8 mouse cellular contexts compared by ENCODE assay signal in genomic region chr12:110888106-110888505, GRCm38 (mm10). TPM values are rescaled to one million over a fixed set of nuclear protein-coding genes. Genes with fewer than 3 reads are reported as not detected.
A peak's percentile ranks its signal among the peaks of the same experiment; 100 is the strongest.
DNase-seq lines count a peak whose midpoint lies in the region; ATAC-seq and TF ChIP-seq lines count a peak whose summit lies in the region.

No protein-coding gene starts in this region.

- H3K4me3 ChIP-seq in lung, embryonic 16.5 days (ENCODE audit: low read length) = peak overlapping the region; percentile 78
- peak overlapping the region; percentile 85 for H3K4me3 ChIP-seq in embryonic facial prominence, embryonic 15.5 days (replicated peaks)
- H3K4me3 ChIP-seq in limb, embryonic 12.5 days (replicated peaks) = peak overlapping the region; percentile 88
- peak overlapping the region; percentile 94 for H3K4me3 ChIP-seq in small intestine, adult 2 months (ENCODE audit: low read depth, low read length)

- peaks cover 5% of the 10 kb centered on the region; the same call in 1 of the 2 replicates for H3K36me3 ChIP-seq in lung, embryonic 16.5 days (ENCODE audit: control insufficient read depth, insufficient read depth, low read length)
- peaks cover 2% of the 10 kb centered on the region for H3K36me3 ChIP-seq in embryonic facial prominence, embryonic 15.5 days
- peaks cover 12% of the 10 kb centered on the region for H3K36me3 ChIP-seq in limb, embryonic 12.5 days
- H3K36me3 ChIP-seq in small intestine, adult 2 months (ENCODE audit: control insufficient read depth, insufficient read depth, low read length) = no peaks in the 10 kb centered on the region

- H3K4me1 ChIP-seq in lung, embryonic 16.5 days (replicated peaks; ENCODE audit: control insufficient read depth, insufficient read depth, low read length) = peaks cover 15% of the 10 kb centered on the region
- H3K4me1 ChIP-seq in embryonic facial prominence, embryonic 15.5 days = peaks cover 17% of the 10 kb centered on the region
- H3K4me1 ChIP-seq in limb, embryonic 12.5 days (replicated peaks) = peaks cover 15% of the 10 kb centered on the region
- H3K4me1 ChIP-seq in small intestine, adult 2 months (ENCODE audit: control insufficient read depth, insufficient read depth, insufficient read length, low read length) = peaks cover 4% of the 10 kb centered on the region; the same call in 1 of the 2 replicates

- H3K9ac ChIP-seq in lung, embryonic 16.5 days (ENCODE audit: low read length) = peak overlapping the region; percentile 76
- H3K9ac ChIP-seq in embryonic facial prominence, embryonic 15.5 days = peak overlapping the region; percentile 71
- H3K9ac ChIP-seq in limb, embryonic 12.5 days (replicated peaks) = peak overlapping the region; percentile 85

- DNase-seq in lung, postnatal 36 days = no peak
- DNase-seq in layer of hippocampus, postnatal 36 days = no peak
- no peak for DNase-seq in spleen, postnatal 10 days (ENCODE audit: low spot score in 2 of 2)
- no peak for DNase-seq in layer of hippocampus, adult 8-10 months (ENCODE audit: low spot score in 2 of 2)

- H3K27me3 ChIP-seq in lung, embryonic 16.5 days (ENCODE audit: control insufficient read depth, insufficient read depth, low read depth, low read length) = no peaks in the 10 kb centered on the region
- H3K27me3 ChIP-seq in embryonic facial prominence, embryonic 15.5 days = no peaks in the 10 kb centered on the region
- no peaks in the 10 kb centered on the region for H3K27me3 ChIP-seq in limb, embryonic 12.5 days
- H3K27me3 ChIP-seq in small intestine, adult 2 months (ENCODE audit: control insufficient read depth, insufficient read depth, low read length) = no peaks in the 10 kb centered on the region

- TF ChIP-seq POLR2A in small intestine, adult 2 months (IDR thresholded peaks at IDR 0.05; ENCODE audit: low read depth, low read length) = no peak

- ATAC-seq in lung, embryonic 16.5 days (ENCODE audit: low read depth) = no peak
- no peak for ATAC-seq in embryonic facial prominence, embryonic 15.5 days (ENCODE audit: insufficient number of reproducible peaks, low FRiP score, low TSS enrichment, low read depth)
- ATAC-seq in limb, embryonic 12.5 days (ENCODE audit: insufficient number of reproducible peaks, insufficient read depth, low FRiP score, low TSS enrichment, low read depth) = no peak

- WGBS in lung, embryonic 16.5 days = 33% methylated on average over 12 of the region's 12 CpGs
- 38% methylated on average over 12 of the region's 12 CpGs for WGBS in embryonic facial prominence, embryonic 15.5 days
- 53% methylated on average over 12 of the region's 12 CpGs for WGBS in limb, embryonic 12.5 days
- WGBS in small intestine, adult 2 months = 27% methylated on average over 12 of the region's 12 CpGs

- no peak for TF ChIP-seq CTCF in small intestine, adult 2 months (IDR thresholded peaks at IDR 0.05; ENCODE audit: extremely low read depth, insufficient read length, insufficient replicate concordance, low read depth, low read length)

- H3K4me2 ChIP-seq in lung, embryonic 16.5 days (ENCODE audit: low read depth, low read length) = peak overlapping the region; percentile 88
- peak overlapping the region; percentile 92 for H3K4me2 ChIP-seq in embryonic facial prominence, embryonic 15.5 days (replicated peaks)
- H3K4me2 ChIP-seq in limb, embryonic 12.5 days = peak overlapping the region; percentile 93

- H3K27ac ChIP-seq in lung, embryonic 16.5 days (ENCODE audit: low read length) = no peak overlapping the region
- H3K27ac ChIP-seq in embryonic facial prominence, embryonic 15.5 days (replicated peaks) = no peak overlapping the region
- no peak overlapping the region for H3K27ac ChIP-seq in limb, embryonic 12.5 days
- H3K27ac ChIP-seq in small intestine, adult 2 months (ENCODE audit: insufficient read depth, low read depth, low read length) = no peak overlapping the region

- H3K9me3 ChIP-seq in lung, embryonic 16.5 days (ENCODE audit: control insufficient read depth, low read length) = no peaks in the 10 kb centered on the region
- H3K9me3 ChIP-seq in embryonic facial prominence, embryonic 15.5 days (replicated peaks) = no peaks in the 10 kb centered on the region
- H3K9me3 ChIP-seq in limb, embryonic 12.5 days = no peaks in the 10 kb centered on the region

RNA-seq across cellular contexts. Expression of gene Cinp, which starts 0.8 kb away (rescaled TPM):
- 72.2 and 75.3 TPM in 2 replicates for polyA plus RNA-seq in lung, embryonic 16.5 days (2015; fragmentation: Nextera tagmentation; extraction: Ambion mirVana)
- 68.4 and 72.8 TPM in 2 replicates for polyA plus RNA-seq in embryonic facial prominence, embryonic 15.5 days (2015; fragmentation: Nextera tagmentation; extraction: Ambion mirVana)
- polyA plus RNA-seq in limb, embryonic 12.5 days (2016; fragmentation: Nextera tagmentation; extraction: Ambion mirVana) = 62.8 and 73.1 TPM in 2 replicates
- 19.4 and 20.4 TPM in 2 replicates for polyA plus RNA-seq in small intestine, adult 2 months (2012; rRNA removed)
- total RNA-seq in layer of hippocampus, postnatal 36 days (2021) = 10 to 100 TPM; 58.5 to 68.2 TPM
- total RNA-seq in layer of hippocampus, adult 8-10 months (2022) = 10 to 100 TPM; 47.1 to 66.8 (median 55.9) TPM

RNA-seq across cellular contexts. Expression of gene Tecpr2, which starts 1.0 kb away (rescaled TPM):
- polyA plus RNA-seq in lung, embryonic 16.5 days (2015; fragmentation: Nextera tagmentation; extraction: Ambion mirVana) = 3.7 and 3.9 TPM in 2 replicates
- polyA plus RNA-seq in embryonic facial prominence, embryonic 15.5 days (2015; fragmentation: Nextera tagmentation; extraction: Ambion mirVana) = 4.2 and 5.2 TPM in 2 replicates
- polyA plus RNA-seq in limb, embryonic 12.5 days (2016; fragmentation: Nextera tagmentation; extraction: Ambion mirVana) = 5.2 and 6.1 TPM in 2 replicates
- polyA plus RNA-seq in small intestine, adult 2 months (2012; rRNA removed) = 2.2 and 2.5 TPM in 2 replicates
- total RNA-seq in layer of hippocampus, postnatal 36 days (2021) = 10 to 100 TPM; 41.6 to 43.2 TPM
- total RNA-seq in layer of hippocampus, adult 8-10 months (2022) = 10 to 100 TPM; 40.1 to 46.1 (median 44.4) TPM

RNA-seq across cellular contexts. Expression of gene Zfp839, which starts 38.1 kb away (rescaled TPM):
- 5.8 and 5.9 TPM in 2 replicates for polyA plus RNA-seq in lung, embryonic 16.5 days (2015; fragmentation: Nextera tagmentation; extraction: Ambion mirVana)
- 7.8 and 8.0 TPM in 2 replicates for polyA plus RNA-seq in embryonic facial prominence, embryonic 15.5 days (2015; fragmentation: Nextera tagmentation; extraction: Ambion mirVana)
- polyA plus RNA-seq in limb, embryonic 12.5 days (2016; fragmentation: Nextera tagmentation; extraction: Ambion mirVana) = 8.2 and 8.6 TPM in 2 replicates
- polyA plus RNA-seq in small intestine, adult 2 months (2012; rRNA removed) = 2.1 and 3.2 TPM in 2 replicates
- total RNA-seq in layer of hippocampus, postnatal 36 days (2021) = 10 to 100 TPM; 11.6 to 12.4 TPM
- total RNA-seq in layer of hippocampus, adult 8-10 months (2022) = 10 to 100 TPM; 12.3 to 15.4 (median 14.8) TPM

RNA-seq across cellular contexts. Expression of gene Mok, which starts 47.4 kb away (rescaled TPM):
- polyA plus RNA-seq in lung, embryonic 16.5 days (2015; fragmentation: Nextera tagmentation; extraction: Ambion mirVana) = 7.9 and 9.8 TPM in 2 replicates
- 7.3 and 9.6 TPM in 2 replicates for polyA plus RNA-seq in embryonic facial prominence, embryonic 15.5 days (2015; fragmentation: Nextera tagmentation; extraction: Ambion mirVana)
- polyA plus RNA-seq in limb, embryonic 12.5 days (2016; fragmentation: Nextera tagmentation; extraction: Ambion mirVana) = 5.7 and 6.7 TPM in 2 replicates
- 0.17 and 0.81 TPM in 2 replicates for polyA plus RNA-seq in small intestine, adult 2 months (2012; rRNA removed)
- total RNA-seq in layer of hippocampus, postnatal 36 days (2021) = 10 to 100 TPM; 11.8 TPM
- 10 to 100 TPM in 3 of 4 experiments, 1 to 10 TPM in 1; 7.5 to 14.1 (median 11.5) TPM for total RNA-seq in layer of hippocampus, adult 8-10 months (2022)
